Mouse (Mus musculus): ENCODE measurements around the gene Gsta3. TPM values are rescaled to one million over a fixed set of nuclear protein-coding genes. Genes with fewer than 3 reads are reported as not detected.

Gene Gsta3
- polyA plus RNA-seq, 1 experiment from 2014 or later = 0.89 TPM

DNA sequence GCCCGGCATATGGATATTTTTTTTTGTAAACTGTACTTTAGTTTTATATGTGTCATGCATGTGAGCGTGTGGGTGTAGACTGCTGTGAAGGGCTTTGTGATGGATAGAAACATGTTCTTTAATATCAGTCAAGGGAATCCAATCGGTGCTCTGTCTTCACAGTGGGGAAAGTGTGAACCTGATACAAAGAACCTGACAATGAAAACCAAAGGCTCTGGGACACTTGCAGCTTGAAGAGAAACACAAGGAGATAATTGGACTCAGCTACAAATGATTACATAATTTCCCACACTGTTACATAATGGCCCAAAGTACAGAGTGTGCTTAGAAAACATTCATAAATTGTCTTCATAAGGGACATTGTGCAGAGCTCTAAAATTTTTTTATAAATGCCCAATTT lies 65.1 kb downstream of the Gsta3 start:
- no peak for ATAC-seq (replicated peaks; ENCODE audit: extremely low read depth, insufficient read depth, low FRiP score)
- Histone ChIP-seq H3K9me3 (replicated peaks; ENCODE audit: control insufficient read depth, low read length) (no peaks in the 10 kb centered on the region), H3K4me3 (ENCODE audit: low read length) (no peak overlapping the region), H3K4me1 (ENCODE audit: control insufficient read depth, insufficient read depth, low read length) (no peaks in the 10 kb centered on the region), H3K36me3 (ENCODE audit: control insufficient read depth, insufficient read depth) (no peaks in the 10 kb centered on the region), H3K4me2 (ENCODE audit: low read depth, low read length) (no peak overlapping the region), H3K9ac (ENCODE audit: low read length) (no peak overlapping the region), H3K27me3 (ENCODE audit: control insufficient read depth, insufficient read depth, low read length) (no peaks in the 10 kb centered on the region), H3K27ac (ENCODE audit: low read length) (no peak overlapping the region)
- 86% methylated on average over 3 of the region's 3 CpGs for WGBS

- WGBS = 85% methylated on average over 2 of the region's 2 CpGs
- no peak overlapping the region for H3K4me3 ChIP-seq (ENCODE audit: low read length)
Measured at GRCm38 (mm10) chr1:21314336-21314735, 73.9 kb downstream of the Gsta3 start.

More at GRCm38 (mm10) chr1:21314336-21314735, 73.9 kb downstream of the Gsta3 start:
- Histone ChIP-seq H3K9ac (ENCODE audit: low read length) (no peak overlapping the region), H3K27ac (ENCODE audit: low read length) (no peak overlapping the region), H3K27me3 (ENCODE audit: control insufficient read depth, insufficient read depth, low read length) (no peaks in the 10 kb centered on the region), H3K9me3 (replicated peaks; ENCODE audit: control insufficient read depth, low read length) (no peaks in the 10 kb centered on the region), H3K4me1 (ENCODE audit: control insufficient read depth, insufficient read depth, low read length) (no peaks in the 10 kb centered on the region), H3K36me3 (ENCODE audit: control insufficient read depth, insufficient read depth) (no peaks in the 10 kb centered on the region), H3K4me2 (ENCODE audit: low read depth, low read length) (no peak overlapping the region)
- no peak for ATAC-seq (replicated peaks; ENCODE audit: extremely low read depth, insufficient read depth, low FRiP score)

Other genes starting within 250 kb of the Gsta3 start
- 3.3 and 3.6 TPM in 2 replicates for gene Tram2, start 161.4 kb upstream of the Gsta3 start, polyA plus RNA-seq (2015; fragmentation: Nextera tagmentation; extraction: Ambion mirVana)
- gene Tmem14a, start 22.0 kb upstream of the Gsta3 start, polyA plus RNA-seq (2015; fragmentation: Nextera tagmentation; extraction: Ambion mirVana) = 10.3 and 10.4 TPM in 2 replicates
- 0.59 and 1.1 TPM in 2 replicates for gene Khdc1a, start 109.1 kb downstream of the Gsta3 start, polyA plus RNA-seq (2015; fragmentation: Nextera tagmentation; extraction: Ambion mirVana)
- not detected in 2 replicates for gene Khdc1c, start 127.7 kb downstream of the Gsta3 start, polyA plus RNA-seq (2015; fragmentation: Nextera tagmentation; extraction: Ambion mirVana)
- 0.07 TPM in 1 of 2 replicates, not detected in the other for gene Khdc1b, start 143.0 kb downstream of the Gsta3 start, polyA plus RNA-seq (2015; fragmentation: Nextera tagmentation; extraction: Ambion mirVana)